Mouse (Mus musculus): ENCODE data around the gene Lig3. TPM values are rescaled to one million over a fixed set of nuclear protein-coding genes. Genes with fewer than 3 reads are reported as not detected.
"Not testable (repeated sequence)": the region's sequence is repeated elsewhere in the genome, so short reads cannot be mapped to it uniquely, and the experiment has no call there.

The Lig3 gene
- polyA plus RNA-seq, 1 experiment from 2014 or later: 26.0 TPM

DNA sequence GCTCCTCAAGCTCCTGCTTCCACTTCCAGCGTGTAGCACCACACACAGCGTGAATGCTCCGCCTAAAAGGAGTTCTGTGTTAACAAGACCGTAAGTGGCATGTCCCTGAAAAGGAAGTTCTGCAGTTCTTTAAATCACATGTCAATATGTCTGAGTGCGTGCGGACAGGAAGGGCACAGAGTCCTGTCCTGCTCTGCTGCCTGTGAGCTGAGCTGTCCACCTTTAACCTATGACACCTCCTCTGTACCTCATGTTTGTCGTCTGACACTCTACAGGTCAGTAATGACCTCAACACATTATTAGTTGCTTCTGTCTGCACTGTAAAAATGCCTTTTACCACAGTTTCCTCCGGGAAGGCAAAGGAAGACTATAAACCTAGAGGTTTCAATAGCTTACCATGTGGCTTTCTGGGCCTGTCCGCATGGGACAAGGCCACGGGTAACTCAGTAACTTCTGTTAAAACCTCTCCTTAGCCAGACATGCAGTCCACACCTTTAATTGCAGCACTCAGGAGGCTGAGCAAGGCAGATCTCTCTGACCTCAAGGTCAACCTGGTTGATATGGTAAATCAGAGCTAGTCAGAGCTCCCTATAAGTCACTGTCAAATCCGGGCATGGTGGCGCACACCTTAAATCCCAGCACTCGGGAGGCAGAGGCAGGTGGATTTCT lies 40.0 kb downstream of the Lig3 start:
- no peak overlapping the region for H3K9ac ChIP-seq
- ATAC-seq (ENCODE audit: low FRiP score) (no peak), DNase-seq (ENCODE audit: low spot score) (no peak)
- no peaks in the 10 kb centered on the region for H3K9me3 ChIP-seq (ENCODE audit: control insufficient read depth, low read length)
- H3K4me2 ChIP-seq (replicated peaks): no peak overlapping the region
- no peaks in the 10 kb centered on the region for H3K36me3 ChIP-seq (replicated peaks; ENCODE audit: control insufficient read depth, insufficient read depth)
- H3K4me1 ChIP-seq (replicated peaks; ENCODE audit: control insufficient read depth, insufficient read depth, low read length): no peaks in the 10 kb centered on the region
- 90% methylated on average over 13 of the region's 13 CpGs for WGBS
- no peak overlapping the region for H3K4me3 ChIP-seq (replicated peaks; ENCODE audit: low read length)
- no peaks in the 10 kb centered on the region for H3K27me3 ChIP-seq (ENCODE audit: control insufficient read depth, insufficient read depth, low read length)
- no peak overlapping the region for H3K27ac ChIP-seq

DNA sequence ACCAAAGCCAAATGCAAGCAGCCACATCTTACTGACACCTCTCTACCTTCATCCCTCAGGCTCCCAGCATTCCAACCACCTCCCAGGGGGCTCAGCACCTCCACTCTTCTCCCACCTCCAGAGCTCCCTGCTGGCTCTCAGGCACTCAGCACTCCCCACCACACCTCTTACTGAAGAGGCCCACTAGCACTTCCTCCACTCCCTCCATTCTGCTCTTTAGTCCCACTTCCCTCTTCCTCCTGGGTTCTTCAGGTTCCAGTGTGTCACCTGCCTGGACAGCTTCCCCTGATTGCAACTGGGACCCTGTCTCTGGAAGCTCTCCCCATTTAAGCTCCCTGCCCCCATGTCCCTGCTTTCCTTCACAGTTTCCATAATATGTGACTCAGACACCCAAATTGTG lies 45.9 kb downstream of the Lig3 start:
- Histone ChIP-seq H3K9me3 (ENCODE audit: control insufficient read depth, low read length) (no peaks in the 10 kb centered on the region), H3K27ac (no peak overlapping the region), H3K4me1 (replicated peaks; ENCODE audit: control insufficient read depth, insufficient read depth, low read length) (peaks cover 12% of the 10 kb centered on the region), H3K9ac (no peak overlapping the region), H3K4me3 (replicated peaks; ENCODE audit: low read length) (no peak overlapping the region), H3K27me3 (ENCODE audit: control insufficient read depth, insufficient read depth, low read length) (no peaks in the 10 kb centered on the region), H3K36me3 (replicated peaks; ENCODE audit: control insufficient read depth, insufficient read depth) (no peaks in the 10 kb centered on the region), H3K4me2 (replicated peaks) (no peak overlapping the region)
- DNase-seq (ENCODE audit: low spot score) (no peak), ATAC-seq (ENCODE audit: low FRiP score) (no peak)

DNA sequence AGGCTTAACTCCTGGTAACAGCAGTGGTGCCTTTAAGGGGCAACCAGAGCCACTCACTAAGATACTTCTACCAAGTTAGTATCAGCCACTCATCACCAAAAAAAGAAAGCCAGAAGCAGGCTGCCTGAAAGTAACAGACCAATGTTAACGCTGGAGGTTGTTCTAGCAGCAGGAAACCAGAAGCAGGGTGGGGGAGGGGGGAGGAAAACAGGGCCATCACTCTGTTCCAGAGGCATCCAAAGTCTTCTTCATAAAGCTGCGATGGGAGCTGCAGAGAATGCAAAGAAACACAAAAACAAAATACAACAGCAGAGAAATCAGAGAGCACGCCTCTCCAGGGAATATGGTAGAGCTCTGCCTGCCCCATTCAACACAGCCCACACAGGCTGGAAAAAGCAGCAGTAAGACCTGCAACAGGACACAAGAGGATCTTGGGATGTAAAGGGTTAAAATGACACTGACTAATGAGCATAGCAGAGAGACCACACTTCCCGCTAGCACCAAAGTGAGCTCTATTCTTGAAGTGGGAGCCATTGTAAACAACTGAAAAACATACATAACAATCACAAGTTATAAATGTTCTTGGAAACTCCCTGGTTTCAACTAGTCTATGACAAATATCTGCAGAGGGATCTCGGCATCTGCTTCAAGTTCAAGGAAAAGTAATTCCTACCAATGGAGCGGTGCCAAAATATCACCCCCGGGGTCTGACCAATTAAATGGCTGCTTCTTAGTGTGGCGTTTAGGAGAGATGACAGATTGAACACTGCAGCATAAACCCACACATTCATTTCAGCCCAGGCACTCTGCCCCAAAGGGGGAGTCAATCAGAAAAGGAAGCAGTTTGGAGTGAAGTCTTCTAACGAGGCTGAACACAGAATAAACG lies 50.3 kb downstream of the Lig3 start:
- Histone ChIP-seq H3K36me3 (replicated peaks; ENCODE audit: control insufficient read depth, insufficient read depth) (no peaks in the 10 kb centered on the region), H3K27me3 (ENCODE audit: control insufficient read depth, insufficient read depth, low read length) (no peaks in the 10 kb centered on the region), H3K9me3 (ENCODE audit: control insufficient read depth, low read length) (no peaks in the 10 kb centered on the region), H3K27ac (no peak overlapping the region), H3K4me3 (replicated peaks; ENCODE audit: low read length) (no peak overlapping the region), H3K4me1 (replicated peaks; ENCODE audit: control insufficient read depth, insufficient read depth, low read length) (peaks cover 15% of the 10 kb centered on the region), H3K9ac (no peak overlapping the region; the same call in 1 of the 2 replicates), H3K4me2 (replicated peaks) (peak overlapping the region; percentile 36)
- ATAC-seq (ENCODE audit: low FRiP score) (peak; percentile 46; the same call in 1 of the 2 replicates), DNase-seq (ENCODE audit: low spot score) (peak; percentile 66)
- 7% methylated on average over 10 of the region's 10 CpGs for WGBS

- H3K36me3 ChIP-seq (replicated peaks; ENCODE audit: control insufficient read depth, insufficient read depth); H3K9ac ChIP-seq; H3K27me3 ChIP-seq (ENCODE audit: control insufficient read depth, insufficient read depth, low read length); H3K9me3 ChIP-seq (ENCODE audit: control insufficient read depth, low read length); DNase-seq (ENCODE audit: low spot score); H3K4me3 ChIP-seq (replicated peaks; ENCODE audit: low read length); H3K4me2 ChIP-seq (replicated peaks); ATAC-seq (ENCODE audit: low FRiP score); H3K27ac ChIP-seq: not testable (repeated sequence)
- WGBS: 78% methylated on average over 10 of the region's 10 CpGs
- peaks cover 15% of the 10 kb centered on the region for H3K4me1 ChIP-seq (replicated peaks; ENCODE audit: control insufficient read depth, insufficient read depth, low read length)
Observed at GRCm38 (mm10) chr11:82832402-82832801, 51.5 kb downstream of the Lig3 start.

GRCm38 (mm10) chr11:82833929-82834328 lies 53.0 kb downstream of the Lig3 start:
- no peaks in the 10 kb centered on the region for H3K27me3 ChIP-seq (ENCODE audit: control insufficient read depth, insufficient read depth, low read length)
- no peaks in the 10 kb centered on the region for H3K9me3 ChIP-seq (ENCODE audit: control insufficient read depth, low read length)
- WGBS: 86% methylated on average over 8 of the region's 8 CpGs
- peaks cover 19% of the 10 kb centered on the region for H3K4me1 ChIP-seq (replicated peaks; ENCODE audit: control insufficient read depth, insufficient read depth, low read length)
- no peak for DNase-seq (ENCODE audit: low spot score)
- H3K4me2 ChIP-seq (replicated peaks): no peak overlapping the region
- ATAC-seq (ENCODE audit: low FRiP score): no peak
- H3K27ac ChIP-seq: no peak overlapping the region
- no peaks in the 10 kb centered on the region for H3K36me3 ChIP-seq (replicated peaks; ENCODE audit: control insufficient read depth, insufficient read depth)
- no peak overlapping the region for H3K9ac ChIP-seq
- no peak overlapping the region for H3K4me3 ChIP-seq (replicated peaks; ENCODE audit: low read length)

DNA sequence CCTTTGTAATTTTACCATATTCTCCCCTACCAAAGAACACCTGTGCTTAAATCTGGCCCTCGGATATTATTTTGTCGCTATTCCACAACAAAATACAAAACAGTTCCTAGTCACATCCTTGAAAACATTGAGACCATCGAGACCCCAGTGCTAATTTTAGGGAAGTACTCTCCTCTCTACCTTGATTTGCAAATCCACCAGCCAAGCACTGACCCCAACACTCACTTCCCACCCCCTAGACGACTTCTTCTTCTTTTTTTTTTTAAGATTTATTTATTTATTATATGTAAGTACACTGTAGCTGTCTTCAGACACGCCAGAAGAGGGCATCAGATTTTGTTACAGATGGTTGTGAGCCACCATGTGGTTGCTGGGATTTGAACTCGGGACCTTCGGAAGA lies 53.5 kb downstream of the Lig3 start:
- WGBS: 91% methylated on average over 7 of the region's 7 CpGs
- H3K4me1 ChIP-seq (replicated peaks; ENCODE audit: control insufficient read depth, insufficient read depth, low read length): peaks cover 19% of the 10 kb centered on the region
- not testable (repeated sequence) for ATAC-seq (ENCODE audit: low FRiP score)

GRCm38 (mm10) chr11:82835616-82836432 lies 54.9 kb downstream of the Lig3 start:
- WGBS: 73% methylated on average over 11 of the region's 11 CpGs
- Histone ChIP-seq H3K4me3 (replicated peaks; ENCODE audit: low read length) (no peak overlapping the region), H3K36me3 (replicated peaks; ENCODE audit: control insufficient read depth, insufficient read depth) (no peaks in the 10 kb centered on the region), H3K27me3 (ENCODE audit: control insufficient read depth, insufficient read depth, low read length) (no peaks in the 10 kb centered on the region), H3K4me1 (replicated peaks; ENCODE audit: control insufficient read depth, insufficient read depth, low read length) (peaks cover 17% of the 10 kb centered on the region), H3K9me3 (ENCODE audit: control insufficient read depth, low read length) (no peaks in the 10 kb centered on the region), H3K4me2 (replicated peaks) (no peak overlapping the region), H3K27ac (no peak overlapping the region), H3K9ac (no peak overlapping the region)
- DNase-seq (ENCODE audit: low spot score) (no peak), ATAC-seq (ENCODE audit: low FRiP score) (no peak)

More for the DNA sequence above, 53.5 kb downstream of the Lig3 start:
- H3K9me3 ChIP-seq (ENCODE audit: control insufficient read depth, low read length); H3K4me2 ChIP-seq (replicated peaks); H3K4me3 ChIP-seq (replicated peaks; ENCODE audit: low read length); DNase-seq (ENCODE audit: low spot score); H3K27me3 ChIP-seq (ENCODE audit: control insufficient read depth, insufficient read depth, low read length); H3K36me3 ChIP-seq (replicated peaks; ENCODE audit: control insufficient read depth, insufficient read depth); H3K27ac ChIP-seq; H3K9ac ChIP-seq: not testable (repeated sequence)

DNA sequence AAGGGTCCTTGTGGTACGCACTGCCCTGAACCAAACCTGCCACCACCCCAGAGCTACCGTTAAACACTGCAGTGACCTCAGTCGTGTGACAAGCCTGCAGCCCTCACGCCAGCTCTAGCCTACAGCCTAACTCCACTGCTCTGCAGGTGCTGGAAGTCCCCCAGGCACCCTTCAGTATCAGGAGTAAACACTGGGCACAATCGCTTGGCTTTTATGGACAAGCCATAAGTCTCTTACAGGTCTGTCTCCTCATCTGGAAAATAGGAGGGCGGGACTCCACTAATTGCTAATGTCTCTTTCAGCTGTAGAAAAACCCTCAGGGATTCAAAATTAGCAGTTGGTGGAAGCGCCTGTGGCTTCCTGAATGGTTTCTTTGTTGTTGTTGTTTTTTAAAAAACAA lies 56.3 kb downstream of the Lig3 start:
- no peak overlapping the region for H3K27ac ChIP-seq
- H3K4me3 ChIP-seq (replicated peaks; ENCODE audit: low read length): no peak overlapping the region
- no peak for ATAC-seq (ENCODE audit: low FRiP score)
- H3K4me1 ChIP-seq (replicated peaks; ENCODE audit: control insufficient read depth, insufficient read depth, low read length): peaks cover 4% of the 10 kb centered on the region; the same call in 1 of the 2 replicates
- no peaks in the 10 kb centered on the region for H3K36me3 ChIP-seq (replicated peaks; ENCODE audit: control insufficient read depth, insufficient read depth)
- H3K9me3 ChIP-seq (ENCODE audit: control insufficient read depth, low read length): no peaks in the 10 kb centered on the region
- no peaks in the 10 kb centered on the region for H3K27me3 ChIP-seq (ENCODE audit: control insufficient read depth, insufficient read depth, low read length)
- H3K9ac ChIP-seq: no peak overlapping the region
- WGBS: 42% methylated on average over 7 of the region's 7 CpGs
- no peak overlapping the region for H3K4me2 ChIP-seq (replicated peaks)
- DNase-seq (ENCODE audit: low spot score): no peak

DNA sequence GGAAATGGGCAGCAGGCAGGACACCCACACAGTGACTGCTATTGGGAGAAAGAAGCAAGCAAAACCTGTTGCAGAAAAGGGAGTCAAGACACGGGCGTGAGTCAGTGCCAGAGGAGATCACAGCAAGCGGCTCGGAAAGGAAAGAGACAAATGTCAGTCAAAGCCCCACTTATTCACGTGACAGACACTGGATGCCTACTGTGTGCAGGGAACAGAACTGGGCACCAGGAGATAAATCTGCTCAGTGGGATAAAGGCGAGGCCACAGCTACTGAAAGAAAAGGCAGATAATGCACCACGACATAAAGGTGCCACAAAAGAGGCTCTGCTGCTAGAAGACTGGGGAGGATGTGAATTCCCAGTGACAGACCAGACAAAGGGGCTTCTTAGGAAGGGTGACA lies 56.9 kb downstream of the Lig3 start:
- 22% methylated on average over 7 of the region's 7 CpGs for WGBS
- no peak overlapping the region for H3K4me2 ChIP-seq (replicated peaks)
- no peaks in the 10 kb centered on the region for H3K27me3 ChIP-seq (ENCODE audit: control insufficient read depth, insufficient read depth, low read length)
- no peak for DNase-seq (ENCODE audit: low spot score)
- H3K36me3 ChIP-seq (replicated peaks; ENCODE audit: control insufficient read depth, insufficient read depth): no peaks in the 10 kb centered on the region
- H3K27ac ChIP-seq: no peak overlapping the region
- no peak for ATAC-seq (ENCODE audit: low FRiP score)
- H3K4me3 ChIP-seq (replicated peaks; ENCODE audit: low read length): no peak overlapping the region
- H3K9me3 ChIP-seq (ENCODE audit: control insufficient read depth, low read length): no peaks in the 10 kb centered on the region
- H3K4me1 ChIP-seq (replicated peaks; ENCODE audit: control insufficient read depth, insufficient read depth, low read length): peaks cover 4% of the 10 kb centered on the region; the same call in 1 of the 2 replicates
- no peak overlapping the region for H3K9ac ChIP-seq
